Mouse (Mus musculus) lung, adult 2 months (tissue): ENCODE measurements at regions not wholly inside any gene's neighbourhood (a gene's known extent, or its start where the extent isn't known, plus 50 kb on each side); places are given as distances from the start of the nearest gene placed in this dataset.

Experiments used
- CTCF ChIP-seq: fragments of 200-500 bp; IDR thresholded peaks from 2 replicates; pipeline ENCODE4 v1.5.1; 2011; ENCODE audit warnings: mild to moderate bottlenecking, low read length, control low read depth; ENCODE audit not compliant: insufficient read depth
- POLR2A ChIP-seq: fragments of 200-500 bp; IDR thresholded peaks from 2 replicates; pipeline ENCODE4 v1.6.1; 2011; ENCODE audit warnings: low read depth, mild to moderate bottlenecking, control low read depth, low read length, borderline replicate concordance; ENCODE audit errors: extremely low read depth

GRCm38 (mm10) chr5:118424177-118424576 is 136.3 kb upstream of the Med13l start:
- TF ChIP-seq POLR2A (no peak), CTCF (no peak)
